Mouse (Mus musculus): ENCODE measurements around the gene Cldn6.

Gene Cldn6

GRCm38 (mm10) chr17:23721886-23722285 lies 42.8 kb downstream of the Cldn6 start:
- no peak for DNase-seq (ENCODE audit: low spot score in 2 of 2)

GRCm38 (mm10) chr17:23722376-23723125 lies 43.5 kb downstream of the Cldn6 start, which contains the start of gene 1520401A03Rik:
1520401A03Rik (minus strand) TSS chr17:23722783.
- DNase-seq (ENCODE audit: low spot score in 2 of 2) = no peak

- DNase-seq (ENCODE audit: low spot score in 2 of 2) = no peak
Measured at GRCm38 (mm10) chr17:23725477-23725876, 46.4 kb downstream of the Cldn6 start.

- DNase-seq (ENCODE audit: low spot score in 2 of 2) = peak; percentile 92 to 96
Measured at GRCm38 (mm10) chr17:23725999-23726757, 47.1 kb downstream of the Cldn6 start, which contains the start of gene Pkmyt1. Pkmyt1 (plus strand) TSS chr17:23726336.

GRCm38 (mm10) chr17:23726758-23727142 lies 47.7 kb downstream of the Cldn6 start:
- peak; percentile 29 to 36 for DNase-seq (ENCODE audit: low spot score in 2 of 2)

- no peak for DNase-seq (ENCODE audit: low spot score in 2 of 2)
Measured at GRCm38 (mm10) chr17:23730441-23730840, 51.4 kb downstream of the Cldn6 start.

Data from thymus, postnatal 10 days (tissue).